Mouse (Mus musculus): ENCODE results near the gene Fitm2. TPM values are rescaled to one million over a fixed set of nuclear protein-coding genes. Genes with fewer than 3 reads are reported as not detected.
A peak's percentile ranks its signal among the peaks of the same experiment; 100 is the strongest.

The Fitm2 gene
- total RNA-seq, 2 experiments from 2014 or later: 1.1 to 1.7 TPM

GRCm38 (mm10) chr2:163428346-163429011 lies 44.0 kb downstream of the Fitm2 start:
- no peak for ATAC-seq (ENCODE audit: poor library complexity, severe bottlenecking)

- ATAC-seq (ENCODE audit: poor library complexity, severe bottlenecking): no peak
Observed at GRCm38 (mm10) chr2:163424597-163424996, 47.8 kb downstream of the Fitm2 start, which contains the start of gene Oser1. Oser1 (minus strand) TSS chr2:163424697.

GRCm38 (mm10) chr2:163422895-163423660 lies 49.4 kb downstream of the Fitm2 start:
- no peak for ATAC-seq (ENCODE audit: poor library complexity, severe bottlenecking)

GRCm38 (mm10) chr2:163420366-163420886 lies 52.0 kb downstream of the Fitm2 start:
- ATAC-seq (ENCODE audit: poor library complexity, severe bottlenecking): 0 out of 2 replicates have a peak, but pooled peaks have one; percentile 6

- ATAC-seq (ENCODE audit: poor library complexity, severe bottlenecking): peak; percentile 88
Observed at GRCm38 (mm10) chr2:163419346-163420045, 52.9 kb downstream of the Fitm2 start.

GRCm38 (mm10) chr2:163418841-163419345 lies 53.5 kb downstream of the Fitm2 start:
- ATAC-seq (ENCODE audit: poor library complexity, severe bottlenecking): peak; percentile 54

GRCm38 (mm10) chr2:163417830-163418229 lies 54.6 kb downstream of the Fitm2 start:
- ATAC-seq (ENCODE audit: poor library complexity, severe bottlenecking): no peak

GRCm38 (mm10) chr2:163417026-163417425 lies 55.4 kb downstream of the Fitm2 start:
- ATAC-seq (ENCODE audit: poor library complexity, severe bottlenecking): no peak

Other genes starting within 250 kb of the Fitm2 start
- gene Jph2, start 74.6 kb downstream of the Fitm2 start, total RNA-seq (2015): not detected in 2 replicates
- not detected in 2 replicates for gene Jph2, start 74.6 kb downstream of the Fitm2 start, total RNA-seq (2017)
- gene Oser1, start 47.9 kb downstream of the Fitm2 start, total RNA-seq (2015): 85.9 and 98.4 TPM in 2 replicates
- gene Oser1, start 47.9 kb downstream of the Fitm2 start, total RNA-seq (2017): 93.7 and 107 TPM in 2 replicates
- gene Gdap1l1, start 34.2 kb downstream of the Fitm2 start, total RNA-seq (2015): not detected in 2 replicates
- gene Gdap1l1, start 34.2 kb downstream of the Fitm2 start, total RNA-seq (2017): not detected in 2 replicates
- gene R3hdml, start 19.7 kb upstream of the Fitm2 start, total RNA-seq (2015): not detected in 2 replicates
- not detected in 2 replicates for gene R3hdml, start 19.7 kb upstream of the Fitm2 start, total RNA-seq (2017)
- gene Hnf4a, start 34.2 kb upstream of the Fitm2 start, total RNA-seq (2015): not detected in 2 replicates
- gene Hnf4a, start 34.2 kb upstream of the Fitm2 start, total RNA-seq (2017): not detected in 2 replicates
- 12.6 and 16.6 TPM in 2 replicates for gene Ttpal, start 129.7 kb upstream of the Fitm2 start, total RNA-seq (2015)
- 8.8 and 14.4 TPM in 2 replicates for gene Ttpal, start 129.7 kb upstream of the Fitm2 start, total RNA-seq (2017)
- 797 and 809 TPM in 2 replicates for gene Serinc3, start 172.5 kb upstream of the Fitm2 start, total RNA-seq (2015)
- 623 and 641 TPM in 2 replicates for gene Serinc3, start 172.5 kb upstream of the Fitm2 start, total RNA-seq (2017)
- 47.7 and 50.9 TPM in 2 replicates for gene Pkig, start 185.8 kb upstream of the Fitm2 start, total RNA-seq (2015)
- 36.8 and 55.2 TPM in 2 replicates for gene Pkig, start 185.8 kb upstream of the Fitm2 start, total RNA-seq (2017)

Data from megakaryocyte, adult 5-6 weeks (primary cell).